Mouse (Mus musculus) hindbrain, embryonic 10.5 days (tissue): ENCODE results near the gene I830077J02Rik. TPM values are rescaled to one million over a fixed set of nuclear protein-coding genes. Genes with fewer than 3 reads are reported as not detected.

Experiments used
- DNase-seq: peaks from one replicate; pipeline ENCODE4 v3.0.0-alpha.2; 2017; ENCODE audit warnings: low spot score
- H3K27ac ChIP-seq: fragments of 300-500 bp; sonication (generic); 2 replicates; pipeline ENCODE4 v1.5.1; 2016; ENCODE audit warnings: mild to moderate bottlenecking, moderate library complexity
- H3K27me3 ChIP-seq: fragments of 300-500 bp; sonication (generic); 2 replicates; pipeline ENCODE4 v1.6.1; 2016; ENCODE audit warnings: mild to moderate bottlenecking; ENCODE audit not compliant: poor library complexity, insufficient read depth, severe bottlenecking
- H3K36me3 ChIP-seq: fragments of 300-500 bp; sonication (generic); 2 replicates; pipeline ENCODE4 v1.6.1; 2016; ENCODE audit warnings: mild to moderate bottlenecking, moderate library complexity
- H3K4me1 ChIP-seq: fragments of 300-500 bp; sonication (generic); replicated peaks from 2 replicates; pipeline ENCODE4 v1.6.1; 2016; ENCODE audit warnings: mild to moderate bottlenecking
- H3K4me3 ChIP-seq: fragments of 300-500 bp; sonication (generic); 2 replicates; pipeline ENCODE4 v1.5.1; 2016; ENCODE audit warnings: mild to moderate bottlenecking, moderate library complexity
- H3K9me3 ChIP-seq: fragments of 300-500 bp; sonication (generic); 2 replicates; pipeline ENCODE4 v1.6.1; 2016; ENCODE audit warnings: mild to moderate bottlenecking, moderate library complexity
- WGBS: fragments of 180-500 bp; shearing (Covaris S2); methylation state at CpG from one replicate; pipeline ENCODE4 v1.1.7; 2016; 5-methylcytosine and 5-hydroxymethylcytosine counted together
- polyA plus RNA-seq: library from polyadenylated mRNA; unstranded; fragments of >200 nt; fragmentation: Nextera tagmentation; extraction: Ambion mirVana; gene quantifications from 2 replicates; pipeline ENCODE4 v1.2.1, GENCODE M21; 2016

Gene I830077J02Rik
- polyA plus RNA-seq, 1 experiment from 2014 or later = 0.65 TPM

DNA sequence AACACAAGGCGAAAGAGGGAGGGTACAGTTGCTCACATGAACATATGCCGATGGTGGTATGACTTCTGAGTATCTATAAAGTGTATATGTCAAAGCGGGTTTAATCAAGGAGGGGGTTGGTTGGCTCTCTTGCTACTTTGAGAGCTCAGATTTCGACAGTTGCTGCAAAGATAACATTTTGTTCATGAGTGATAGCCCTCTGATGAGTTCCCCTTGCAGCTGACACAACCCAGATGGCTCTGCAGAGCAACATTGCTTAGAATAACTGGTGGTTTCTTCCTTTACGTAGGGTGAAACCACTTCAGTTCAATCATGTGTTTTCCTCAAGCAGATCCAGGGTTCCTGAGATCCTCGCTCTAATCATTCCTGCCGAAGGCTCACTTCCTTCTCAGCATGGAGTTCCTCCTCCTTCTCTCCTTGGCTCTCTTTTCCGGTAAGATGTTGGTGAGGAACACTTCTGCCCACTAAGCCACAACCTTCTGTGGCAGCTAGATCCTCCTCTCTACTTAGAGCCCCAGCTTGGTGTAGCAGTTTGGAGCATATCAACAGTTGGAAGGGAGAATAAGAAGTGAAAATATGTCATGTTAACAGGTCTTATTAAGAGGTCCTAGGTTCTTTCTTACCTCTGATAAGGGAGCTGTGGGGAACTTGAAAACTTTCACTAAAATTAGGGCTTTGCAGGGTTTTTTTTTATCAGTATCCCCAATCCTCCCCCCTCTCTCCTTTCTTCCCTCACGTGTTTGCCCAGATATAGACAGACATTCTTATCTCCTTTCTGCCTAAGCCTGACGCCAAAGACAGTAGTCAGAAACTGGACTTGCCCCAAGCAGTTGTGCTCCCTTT is 18.4 kb downstream of the I830077J02Rik start:
- Histone ChIP-seq H3K27me3 (no peaks in the 10 kb centered on the region), H3K4me1 (0 out of 2 replicates have a peak, but pooled peaks cover 5% of the 10 kb centered on the region), H3K9me3 (no peaks in the 10 kb centered on the region), H3K27ac (no peak overlapping the region), H3K36me3 (no peaks in the 10 kb centered on the region), H3K4me3 (no peak overlapping the region)
- DNase-seq = no peak
- WGBS = 73% methylated on average over 10 of the region's 10 CpGs

DNA sequence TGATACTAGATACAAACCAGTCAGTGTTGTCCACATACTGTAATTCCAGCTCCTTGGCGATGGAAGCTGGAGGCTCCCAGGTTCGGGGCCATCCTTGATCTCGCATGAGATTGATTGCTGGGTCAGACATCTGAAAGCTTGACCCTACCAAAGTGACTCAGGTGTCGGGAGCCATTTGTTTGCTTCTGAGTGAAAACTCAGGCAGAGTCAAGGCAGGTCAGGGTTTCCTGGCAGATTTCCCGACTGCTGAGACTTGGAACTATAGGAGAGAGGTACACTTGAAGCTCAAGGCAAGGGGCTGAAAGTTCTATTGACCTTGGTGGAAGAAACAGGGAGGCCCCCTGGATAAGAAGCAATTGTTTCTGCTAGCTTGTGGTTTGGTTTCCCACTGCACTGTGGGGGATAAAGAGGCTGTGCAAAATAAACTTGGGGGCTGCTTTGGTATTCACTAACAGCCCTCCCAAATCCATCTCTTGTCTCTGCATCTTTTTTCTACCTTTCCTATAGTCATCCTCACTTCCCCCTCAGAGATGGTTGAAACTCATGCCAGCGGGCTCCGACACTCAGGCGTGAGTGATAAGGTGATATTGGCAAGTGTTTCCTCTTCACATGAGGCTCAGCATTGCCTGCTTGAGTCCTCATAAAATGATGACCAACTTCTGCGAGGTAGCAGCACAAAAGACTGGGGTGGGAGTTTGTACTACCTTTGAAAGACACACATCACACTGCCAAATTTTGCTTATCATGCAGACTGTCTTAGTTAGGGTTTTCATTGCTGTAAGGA is 20.2 kb downstream of the I830077J02Rik start:
- Histone ChIP-seq H3K9me3 (no peaks in the 10 kb centered on the region), H3K27ac (no peak overlapping the region), H3K36me3 (no peaks in the 10 kb centered on the region), H3K4me1 (peaks cover 7% of the 10 kb centered on the region; the same call in 1 of the 2 replicates), H3K27me3 (no peaks in the 10 kb centered on the region), H3K4me3 (no peak overlapping the region)
- 88% methylated on average over 9 of the region's 9 CpGs for WGBS
- DNase-seq = no peak

DNA sequence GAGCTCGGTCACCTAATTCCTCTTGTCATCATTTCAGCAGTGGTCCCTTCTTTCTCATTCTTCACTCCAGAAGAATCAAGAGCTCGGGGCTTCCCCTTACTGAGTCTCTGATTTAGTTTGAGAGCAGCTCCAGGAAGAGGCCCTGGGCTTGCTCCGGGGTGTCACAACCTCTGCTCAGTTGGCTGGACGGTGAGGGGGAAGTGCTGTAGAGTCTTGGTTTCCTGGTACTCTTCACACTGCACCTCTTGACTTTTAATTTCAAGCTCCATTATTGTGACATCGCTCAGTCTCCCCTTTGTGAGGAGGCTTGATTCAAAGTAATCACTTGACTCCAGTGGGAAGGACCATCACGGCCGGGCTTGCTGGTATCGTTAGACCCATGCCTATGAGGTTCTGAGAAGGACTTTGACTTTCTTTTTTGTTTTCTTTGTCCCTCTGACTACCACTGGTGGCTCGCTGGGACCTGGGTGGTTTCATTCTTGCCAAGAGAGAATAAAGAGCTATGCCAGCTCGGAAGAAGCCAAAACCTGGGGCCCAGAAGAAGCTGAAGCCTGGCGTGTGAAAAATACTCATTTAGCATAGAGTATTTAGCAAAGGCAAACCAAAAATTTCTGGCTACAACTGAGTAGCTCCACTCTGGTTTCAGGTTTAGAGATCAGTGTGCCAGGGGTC is 21.8 kb downstream of the I830077J02Rik start:
- no peaks in the 10 kb centered on the region for H3K36me3 ChIP-seq
- 86% methylated on average over 11 of the region's 11 CpGs for WGBS

DNA sequence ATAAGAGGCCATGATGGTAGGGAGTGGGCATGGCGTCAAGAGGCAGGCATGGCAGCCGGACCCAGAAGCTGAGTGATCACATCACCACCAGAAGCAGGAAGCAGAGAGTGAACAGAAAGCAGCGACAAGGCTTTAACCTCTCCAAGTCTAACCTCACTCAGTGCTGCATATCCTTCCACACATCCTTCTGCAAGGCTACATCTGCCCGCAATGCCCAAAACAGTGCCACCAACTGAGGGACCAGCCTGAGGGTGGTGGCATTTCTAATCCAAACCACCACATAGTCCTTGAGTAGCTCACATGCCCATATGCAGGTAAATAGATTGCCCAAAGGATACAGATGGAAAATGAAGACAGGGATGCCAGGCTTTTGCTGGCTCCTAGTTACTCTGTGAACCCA is 23.5 kb downstream of the I830077J02Rik start:
- Histone ChIP-seq H3K27me3 (no peaks in the 10 kb centered on the region), H3K36me3 (no peaks in the 10 kb centered on the region), H3K9me3 (no peaks in the 10 kb centered on the region), H3K27ac (no peak overlapping the region), H3K4me1 (peaks cover 7% of the 10 kb centered on the region; the same call in 1 of the 2 replicates), H3K4me3 (no peak overlapping the region)
- no peak for DNase-seq
- 92% methylated on average over 4 of the region's 4 CpGs for WGBS

More for the DNA sequence above, 21.8 kb downstream of the I830077J02Rik start:
- H3K27me3 ChIP-seq = no peaks in the 10 kb centered on the region
- H3K4me1 ChIP-seq = peaks cover 7% of the 10 kb centered on the region; the same call in 1 of the 2 replicates
- DNase-seq = no peak
- H3K9me3 ChIP-seq = no peaks in the 10 kb centered on the region
- H3K27ac ChIP-seq = no peak overlapping the region
- H3K4me3 ChIP-seq = no peak overlapping the region

DNA sequence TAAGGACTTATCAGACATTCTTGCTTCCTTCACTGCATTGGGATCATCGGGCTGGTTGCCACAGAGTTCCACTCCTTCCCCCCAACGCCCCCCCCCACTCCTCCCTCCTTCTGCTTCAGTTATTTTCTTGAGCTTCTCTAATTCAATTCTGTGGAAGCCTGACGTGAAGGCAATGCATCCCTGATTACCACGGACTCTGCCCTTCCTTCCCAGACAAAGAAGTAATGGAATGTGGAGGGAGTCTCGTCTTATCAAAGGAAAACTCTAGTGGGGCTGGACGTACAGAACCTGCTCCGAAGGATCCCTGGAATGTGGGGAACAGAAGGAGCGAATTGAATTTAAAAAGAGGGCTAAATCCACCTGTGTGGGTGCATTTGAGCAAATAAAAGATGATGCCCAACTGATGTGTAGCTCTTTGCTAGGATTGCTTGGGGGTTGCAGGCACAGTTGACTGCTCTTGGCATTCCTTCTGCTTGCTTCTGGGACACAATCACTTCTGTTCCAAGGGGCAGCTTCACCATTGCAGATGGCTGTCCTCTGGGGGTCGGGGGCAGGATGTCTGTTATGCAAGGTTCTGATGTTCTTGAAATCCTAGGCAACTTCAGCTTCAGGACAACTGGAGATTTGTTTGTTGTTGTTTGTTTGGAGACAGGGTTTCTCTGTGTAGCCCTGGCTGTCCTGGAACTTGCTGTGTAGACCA is 24.4 kb downstream of the I830077J02Rik start:
- no peaks in the 10 kb centered on the region for H3K9me3 ChIP-seq
- WGBS = 50% methylated on average over 9 of the region's 9 CpGs
- H3K4me1 ChIP-seq = peaks cover 7% of the 10 kb centered on the region; the same call in 1 of the 2 replicates
- no peak for DNase-seq
- no peak overlapping the region for H3K27ac ChIP-seq
- no peak overlapping the region for H3K4me3 ChIP-seq
- H3K27me3 ChIP-seq = no peaks in the 10 kb centered on the region
- H3K36me3 ChIP-seq = no peaks in the 10 kb centered on the region

DNA sequence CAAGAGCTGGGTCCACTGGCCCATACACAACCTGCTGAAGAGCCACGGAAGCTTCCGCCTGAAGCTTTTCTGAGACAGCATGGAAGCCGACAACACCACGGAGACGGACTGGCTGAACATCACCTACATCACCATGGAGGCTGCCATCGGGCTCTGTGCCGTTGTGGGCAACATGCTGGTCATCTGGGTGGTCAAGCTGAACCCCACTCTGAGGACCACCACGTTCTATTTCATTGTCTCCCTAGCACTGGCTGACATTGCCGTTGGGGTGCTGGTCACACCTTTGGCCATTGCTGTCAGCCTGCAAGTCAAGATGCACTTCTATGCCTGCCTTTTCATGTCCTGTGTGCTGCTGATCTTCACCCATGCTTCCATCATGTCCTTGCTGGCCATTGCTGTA is 27.7 kb downstream of the I830077J02Rik start:
- H3K4me1 ChIP-seq = peaks cover 7% of the 10 kb centered on the region; the same call in 1 of the 2 replicates
- H3K9me3 ChIP-seq = no peaks in the 10 kb centered on the region
- no peaks in the 10 kb centered on the region for H3K27me3 ChIP-seq
- no peak for DNase-seq
- no peak overlapping the region for H3K4me3 ChIP-seq
- no peaks in the 10 kb centered on the region for H3K36me3 ChIP-seq
- WGBS = 94% methylated on average over 9 of the region's 9 CpGs
- H3K27ac ChIP-seq = no peak overlapping the region

DNA sequence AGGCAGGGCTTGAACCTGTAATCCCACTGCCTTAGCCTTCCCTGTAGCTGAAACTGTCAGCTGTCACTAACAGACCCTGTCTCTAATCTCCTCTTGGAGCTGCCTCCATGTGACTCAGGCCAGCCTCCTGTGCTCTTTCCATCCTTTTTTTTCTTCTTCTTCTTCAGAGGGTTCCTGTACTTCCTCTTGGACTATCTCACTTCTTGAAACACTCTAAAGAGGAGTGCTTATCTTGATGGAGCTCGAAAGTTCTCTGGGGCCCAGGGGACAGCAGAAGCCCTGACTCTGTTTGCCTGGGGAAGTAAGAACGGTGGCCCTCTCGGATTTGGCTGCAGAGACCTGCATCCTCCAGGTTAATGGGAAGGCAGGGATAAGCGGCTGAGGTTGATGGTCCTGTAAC is 28.3 kb downstream of the I830077J02Rik start:
- H3K27ac ChIP-seq = no peak overlapping the region
- no peaks in the 10 kb centered on the region for H3K9me3 ChIP-seq
- H3K36me3 ChIP-seq = no peaks in the 10 kb centered on the region
- no peaks in the 10 kb centered on the region for H3K27me3 ChIP-seq
- DNase-seq = no peak
- no peak overlapping the region for H3K4me3 ChIP-seq
- 86% methylated on average over 4 of the region's 4 CpGs for WGBS
- H3K4me1 ChIP-seq = peaks cover 7% of the 10 kb centered on the region; the same call in 1 of the 2 replicates

DNA sequence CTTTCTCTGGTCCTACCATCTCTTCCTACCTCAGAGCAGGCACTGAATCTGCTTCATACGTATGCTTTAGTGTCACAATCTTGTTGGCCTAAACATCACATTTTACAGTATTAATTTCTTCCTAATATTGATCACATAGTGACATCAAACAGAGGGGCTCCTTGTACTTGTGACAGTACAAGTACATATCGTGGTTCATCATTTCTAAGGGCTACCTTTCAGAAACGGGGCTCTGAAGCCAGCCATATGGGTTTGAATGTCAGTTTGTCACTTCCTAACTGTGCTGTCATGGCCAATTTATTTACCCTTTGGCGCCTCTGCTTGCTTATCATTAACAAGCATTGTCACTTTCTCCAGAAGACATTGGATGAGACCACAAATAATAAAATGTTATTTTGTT is 31.0 kb downstream of the I830077J02Rik start:
- H3K27me3 ChIP-seq = no peaks in the 10 kb centered on the region
- 72% methylated on average over 4 of the region's 4 CpGs for WGBS
- no peaks in the 10 kb centered on the region for H3K9me3 ChIP-seq
- H3K4me3 ChIP-seq = no peak overlapping the region
- no peaks in the 10 kb centered on the region for H3K36me3 ChIP-seq
- no peak for DNase-seq
- H3K4me1 ChIP-seq = no peaks in the 10 kb centered on the region
- H3K27ac ChIP-seq = no peak overlapping the region

DNA sequence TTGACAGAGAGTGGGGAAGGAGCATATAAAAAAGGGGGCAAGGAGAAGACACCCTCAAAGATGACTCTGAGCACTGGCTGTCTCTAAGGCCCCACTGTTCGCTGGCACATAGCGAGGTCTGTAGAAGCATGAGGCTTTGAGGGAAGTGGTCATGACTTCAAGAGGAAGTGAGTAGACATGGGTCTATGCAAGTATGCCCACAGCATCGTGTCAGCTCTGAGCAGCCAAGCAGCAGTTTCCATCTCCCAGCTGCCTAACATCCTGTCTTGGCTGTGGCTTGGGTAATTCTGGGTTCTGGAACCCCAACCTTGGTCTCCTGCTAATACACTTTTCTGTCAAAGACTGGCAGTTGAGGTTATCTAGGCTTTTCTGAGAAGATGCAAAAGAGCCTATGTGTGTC is 31.7 kb downstream of the I830077J02Rik start:
- Histone ChIP-seq H3K36me3 (no peaks in the 10 kb centered on the region), H3K27me3 (no peaks in the 10 kb centered on the region), H3K9me3 (no peaks in the 10 kb centered on the region), H3K4me1 (no peaks in the 10 kb centered on the region), H3K4me3 (no peak overlapping the region), H3K27ac (no peak overlapping the region)
- WGBS = 88% methylated on average over 3 of the region's 3 CpGs
- DNase-seq = no peak

DNA sequence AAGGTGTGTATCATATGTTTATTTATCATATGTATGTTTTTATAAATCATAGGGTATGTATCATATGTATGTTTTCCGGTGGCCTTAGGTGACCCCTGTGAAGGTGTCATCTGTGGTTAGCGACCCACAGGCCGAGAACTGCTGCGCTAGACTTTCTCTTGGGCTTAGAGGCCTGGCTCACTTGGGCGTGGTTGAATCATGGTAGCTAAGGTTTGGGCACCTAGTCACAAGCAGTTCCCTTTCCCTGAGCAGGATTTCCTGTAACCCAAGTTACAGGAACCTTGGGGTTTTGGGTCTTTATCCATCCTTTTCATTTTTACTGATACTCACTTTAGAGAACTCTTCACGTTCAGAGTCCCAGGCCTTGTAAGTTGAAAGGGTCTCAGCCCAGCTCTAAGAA is 32.2 kb downstream of the I830077J02Rik start:
- no peak for DNase-seq
- Histone ChIP-seq H3K4me1 (no peaks in the 10 kb centered on the region), H3K27me3 (no peaks in the 10 kb centered on the region), H3K27ac (no peak overlapping the region), H3K9me3 (no peaks in the 10 kb centered on the region), H3K36me3 (no peaks in the 10 kb centered on the region), H3K4me3 (no peak overlapping the region)
- WGBS = 82% methylated on average over 6 of the region's 6 CpGs

DNA sequence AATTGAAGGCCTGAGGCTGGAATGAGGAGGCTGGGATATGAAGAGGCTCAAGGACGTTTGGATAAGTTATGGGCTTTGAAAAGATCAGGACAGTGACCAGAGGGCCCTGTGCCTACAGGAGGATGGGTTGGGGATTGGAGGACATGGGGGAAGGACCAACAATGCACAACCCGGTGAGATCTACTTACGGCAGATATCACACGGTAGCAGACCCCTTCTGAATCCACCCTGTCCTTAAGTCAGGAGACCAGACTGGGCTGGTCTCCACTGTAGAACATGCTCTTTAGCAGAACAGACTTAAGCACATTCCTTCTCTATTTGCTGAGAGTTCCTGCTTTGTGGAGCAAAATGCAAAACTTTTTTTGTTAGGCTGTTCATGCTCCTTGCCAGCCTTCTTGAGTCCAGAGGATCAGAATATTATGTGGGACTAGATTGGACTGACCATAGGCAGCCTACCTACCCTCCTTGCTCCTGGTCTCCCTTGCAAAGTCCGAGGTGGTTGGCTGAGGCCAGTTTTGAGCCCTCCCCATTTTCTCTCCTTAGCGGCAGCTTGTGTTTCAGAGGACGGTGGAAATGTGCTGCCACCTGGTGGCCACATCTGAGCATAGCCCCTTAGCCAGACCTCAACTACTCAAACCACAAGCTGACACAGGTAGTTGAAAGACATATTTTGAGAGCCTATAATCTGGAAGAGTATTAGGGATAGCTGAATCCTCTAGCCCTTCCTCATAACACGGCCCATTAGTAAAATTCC is 32.9 kb downstream of the I830077J02Rik start:
- peak; percentile 84 for DNase-seq
- Histone ChIP-seq H3K27ac (no peak overlapping the region), H3K4me3 (no peak overlapping the region), H3K4me1 (no peaks in the 10 kb centered on the region), H3K9me3 (no peaks in the 10 kb centered on the region), H3K27me3 (no peaks in the 10 kb centered on the region), H3K36me3 (no peaks in the 10 kb centered on the region)
- 42% methylated on average over 8 of the region's 8 CpGs for WGBS

DNA sequence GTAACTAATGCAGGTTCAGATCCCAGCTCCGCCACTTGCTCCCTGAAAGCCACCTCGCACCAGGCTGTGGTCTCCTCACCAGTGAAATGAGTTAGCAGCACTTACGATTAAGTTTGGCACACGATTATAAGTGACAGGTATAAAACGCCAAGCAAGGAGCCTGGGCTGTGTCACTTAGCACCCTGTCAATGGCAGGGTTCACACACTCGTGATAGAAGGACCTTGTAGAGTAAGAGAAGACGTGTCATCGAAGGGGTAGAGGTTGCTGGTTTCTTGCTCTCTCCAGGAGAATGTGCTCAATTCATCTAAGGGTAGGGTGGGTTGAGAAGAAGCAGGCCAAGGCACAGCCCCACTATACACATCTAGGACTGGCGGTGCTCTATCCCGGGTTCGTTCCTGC is 33.6 kb downstream of the I830077J02Rik start:
- Histone ChIP-seq H3K27ac (no peak overlapping the region), H3K36me3 (no peaks in the 10 kb centered on the region), H3K4me3 (no peak overlapping the region), H3K27me3 (no peaks in the 10 kb centered on the region), H3K9me3 (no peaks in the 10 kb centered on the region), H3K4me1 (0 out of 2 replicates have a peak, but pooled peaks cover 4% of the 10 kb centered on the region)
- DNase-seq = no peak
- WGBS = 91% methylated on average over 11 of the region's 11 CpGs
